Mouse (Mus musculus) CD8-positive naive resting alpha-beta T cell, adult 2 months (primary cell): ENCODE measurements around the gene Ly86.

Experiments used
- DNase-seq, 2 experiments: peaks; one replicate each; pipeline ENCODE4 v3.0.0; 2022; ENCODE audit warnings: low read depth in 2 of 2, low spot score in 2 of 2

The Ly86 gene

GRCm38 (mm10) chr13:37344909-37345772, at the start of gene Ly86:
Gene Ly86 (plus strand): TSS chr13:37345208.
- no peak for DNase-seq

- DNase-seq: no peak
These were observed 47.1 kb upstream of the Ly86 start for GRCm38 (mm10) chr13:37297886-37298285.

GRCm38 (mm10) chr13:37298856-37299255, 46.2 kb upstream of the Ly86 start:
- no peak for DNase-seq

- DNase-seq: no peak
These were observed 42.1 kb upstream of the Ly86 start for GRCm38 (mm10) chr13:37302877-37303276.

- no peak for DNase-seq
These were observed 37.0 kb upstream of the Ly86 start for GRCm38 (mm10) chr13:37308006-37308405.

- DNase-seq: no peak
These were observed 35.7 kb upstream of the Ly86 start for GRCm38 (mm10) chr13:37309296-37309695.

- no peak for DNase-seq
These were observed 34.7 kb upstream of the Ly86 start for GRCm38 (mm10) chr13:37310331-37310730.

- no peak for DNase-seq
These were observed 33.3 kb upstream of the Ly86 start for GRCm38 (mm10) chr13:37311555-37312221.

GRCm38 (mm10) chr13:37312222-37312928, 32.6 kb upstream of the Ly86 start:
- DNase-seq: peak; percentile 57 to 69

- no peak for DNase-seq
These were observed 32.1 kb upstream of the Ly86 start for GRCm38 (mm10) chr13:37312951-37313350.

- DNase-seq: peak; percentile 21 to 61
These were observed 19.5 kb upstream of the Ly86 start for GRCm38 (mm10) chr13:37325504-37325903.

- no peak for DNase-seq
These were observed 15.3 kb upstream of the Ly86 start for GRCm38 (mm10) chr13:37329747-37330146.

- DNase-seq: no peak
These were observed 14.0 kb upstream of the Ly86 start for GRCm38 (mm10) chr13:37330971-37331370.

- DNase-seq: no peak
These were observed 12.0 kb upstream of the Ly86 start for GRCm38 (mm10) chr13:37332779-37333543.

GRCm38 (mm10) chr13:37333544-37333870, 11.5 kb upstream of the Ly86 start:
- no peak for DNase-seq

GRCm38 (mm10) chr13:37337269-37337668, 7.7 kb upstream of the Ly86 start:
- DNase-seq: no peak

GRCm38 (mm10) chr13:37337871-37338270, 7.1 kb upstream of the Ly86 start:
- DNase-seq: no peak

- DNase-seq: no peak
These were observed 2.2 kb upstream of the Ly86 start for GRCm38 (mm10) chr13:37342804-37343203.

- DNase-seq: no peak
These were observed 815 bp downstream of the Ly86 start for GRCm38 (mm10) chr13:37345823-37346222.

- no peak for DNase-seq
These were observed 3.0 kb downstream of the Ly86 start for GRCm38 (mm10) chr13:37347871-37348595.

- no peak for DNase-seq
These were observed 4.0 kb downstream of the Ly86 start for GRCm38 (mm10) chr13:37349051-37349450.
